Mouse (Mus musculus): ENCODE results near the gene Bmp2k.
A peak's percentile ranks its signal among the peaks of the same experiment; 100 is the strongest.
"Not testable (repeated sequence)": the region's sequence is repeated elsewhere in the genome, so short reads cannot be mapped to it uniquely, and the experiment has no call there.

Gene Bmp2k

GRCm38 (mm10) chr5:97001571-97001970 lies 4.1 kb downstream of the Bmp2k start:
- no peak for DNase-seq (ENCODE audit: low read depth, low spot score)

GRCm38 (mm10) chr5:97002336-97002735 lies 4.8 kb downstream of the Bmp2k start:
- DNase-seq (ENCODE audit: low read depth, low spot score), result no peak

- DNase-seq (ENCODE audit: low read depth, low spot score), result no peak
Observed at GRCm38 (mm10) chr5:97002937-97003336, 5.4 kb downstream of the Bmp2k start.

GRCm38 (mm10) chr5:97004178-97005030 lies 6.9 kb downstream of the Bmp2k start:
- no peak for DNase-seq (ENCODE audit: low read depth, low spot score)

- no peak for DNase-seq (ENCODE audit: low read depth, low spot score)
Observed at GRCm38 (mm10) chr5:97005891-97006290, 8.4 kb downstream of the Bmp2k start.

GRCm38 (mm10) chr5:97006929-97007328 lies 9.4 kb downstream of the Bmp2k start:
- DNase-seq (ENCODE audit: low read depth, low spot score), result no peak

GRCm38 (mm10) chr5:97007496-97007895 lies 10.0 kb downstream of the Bmp2k start:
- DNase-seq (ENCODE audit: low read depth, low spot score), result no peak

GRCm38 (mm10) chr5:97009140-97009539 lies 11.7 kb downstream of the Bmp2k start:
- not testable (repeated sequence) for DNase-seq (ENCODE audit: low read depth, low spot score)

GRCm38 (mm10) chr5:97009601-97010335 lies 12.3 kb downstream of the Bmp2k start:
- DNase-seq (ENCODE audit: low read depth, low spot score), result no peak

- no peak for DNase-seq (ENCODE audit: low read depth, low spot score)
Observed at GRCm38 (mm10) chr5:97015781-97016508, 18.5 kb downstream of the Bmp2k start.

GRCm38 (mm10) chr5:97016842-97017577 lies 19.5 kb downstream of the Bmp2k start:
- no peak for DNase-seq (ENCODE audit: low read depth, low spot score)

GRCm38 (mm10) chr5:97022305-97023278 lies 25.1 kb downstream of the Bmp2k start:
- DNase-seq (ENCODE audit: low read depth, low spot score), result peak; percentile 43

GRCm38 (mm10) chr5:97024834-97025233 lies 27.3 kb downstream of the Bmp2k start:
- DNase-seq (ENCODE audit: low read depth, low spot score), result no peak

GRCm38 (mm10) chr5:97025650-97026049 lies 28.2 kb downstream of the Bmp2k start:
- no peak for DNase-seq (ENCODE audit: low read depth, low spot score)

- no peak for DNase-seq (ENCODE audit: low read depth, low spot score)
Observed at GRCm38 (mm10) chr5:97028004-97028403, 30.5 kb downstream of the Bmp2k start.

- DNase-seq (ENCODE audit: low read depth, low spot score), result not testable (repeated sequence)
Observed at GRCm38 (mm10) chr5:97028840-97029239, 31.4 kb downstream of the Bmp2k start.

- DNase-seq (ENCODE audit: low read depth, low spot score), result no peak
Observed at GRCm38 (mm10) chr5:97031771-97032170, 34.3 kb downstream of the Bmp2k start.

GRCm38 (mm10) chr5:97045260-97045659 lies 47.8 kb downstream of the Bmp2k start:
- DNase-seq (ENCODE audit: low read depth, low spot score), result no peak

- no peak for DNase-seq (ENCODE audit: low read depth, low spot score)
Observed at GRCm38 (mm10) chr5:97046680-97047079, 49.2 kb downstream of the Bmp2k start.

- DNase-seq (ENCODE audit: low read depth, low spot score), result no peak
Observed at GRCm38 (mm10) chr5:97048905-97049304, 51.4 kb downstream of the Bmp2k start.
